Mouse (Mus musculus) midbrain, embryonic 16.5 days (tissue): ENCODE measurements around the gene Tank. TPM values are rescaled to one million over a fixed set of nuclear protein-coding genes. Genes with fewer than 3 reads are reported as not detected.

ENCODE experiments used
- ATAC-seq: fragments of 200-750 bp; cut with Nextera tagmentation; 2 replicates; pipeline ENCODE4 v1.8.0; 2017; ENCODE audit warnings: moderate TSS enrichment
- H3K27ac ChIP-seq: fragments of 300-500 bp; sonication (generic); 2 replicates; pipeline ENCODE4 v1.5.1; 2014; ENCODE audit warnings: mild to moderate bottlenecking, low read length, mixed read lengths
- H3K27me3 ChIP-seq: fragments of 300-500 bp; sonication (generic); 2 replicates; pipeline ENCODE4 v1.6.1; 2014; ENCODE audit warnings: low read depth, low read length, mixed read lengths; ENCODE audit not compliant: control insufficient read depth, insufficient read depth
- H3K36me3 ChIP-seq: fragments of 300-500 bp; sonication (generic); 2 replicates; pipeline ENCODE4 v1.6.1; 2014; ENCODE audit warnings: mild to moderate bottlenecking, low read length, moderate library complexity, mixed read lengths; ENCODE audit not compliant: control insufficient read depth, insufficient read depth
- H3K4me1 ChIP-seq: fragments of 300-500 bp; sonication (generic); 2 replicates; pipeline ENCODE4 v1.6.1; 2014; ENCODE audit warnings: mild to moderate bottlenecking, low read length, mixed read lengths; ENCODE audit not compliant: control insufficient read depth, insufficient read depth
- H3K4me2 ChIP-seq: fragments of 300-500 bp; sonication (generic); 2 replicates; pipeline ENCODE4 v1.6.1; 2014; ENCODE audit warnings: mild to moderate bottlenecking, low read length, mixed read lengths
- H3K4me3 ChIP-seq: fragments of 300-500 bp; sonication (generic); 2 replicates; pipeline ENCODE4 v1.5.1; 2014; ENCODE audit warnings: low read depth, mild to moderate bottlenecking, low read length, moderate library complexity, mixed read lengths
- H3K9ac ChIP-seq: fragments of 300-500 bp; sonication (generic); 2 replicates; pipeline ENCODE4 v1.6.1; 2014; ENCODE audit warnings: low read depth, low read length, mixed read lengths
- H3K9me3 ChIP-seq: fragments of 300-500 bp; sonication (generic); replicated peaks from 2 replicates; pipeline ENCODE4 v1.6.1; 2014; ENCODE audit warnings: mild to moderate bottlenecking, low read length, mixed read lengths; ENCODE audit not compliant: control insufficient read depth, poor library complexity, severe bottlenecking
- WGBS: fragments of 180-500 bp; shearing (Covaris S2); extraction: QIAGEN DNeasy Blood & Tissue Kit; methylation state at CpG from one replicate; pipeline ENCODE4 v1.1.7; 2014; 5-methylcytosine and 5-hydroxymethylcytosine counted together
- polyA plus RNA-seq: library from polyadenylated mRNA; unstranded; fragments of >200 nt; fragmentation: Nextera tagmentation; extraction: Ambion mirVana; gene quantifications from 2 replicates; pipeline ENCODE4 v1.2.1, GENCODE M21; 2015

The Tank gene
- polyA plus RNA-seq, 1 experiment from 2014 or later: 34.8 TPM

GRCm38 (mm10) chr2:61576497-61576896 is 1.9 kb upstream of the Tank start:
- ATAC-seq: no peak
- H3K4me1 ChIP-seq: no peaks in the 10 kb centered on the region
- H3K4me2 ChIP-seq: no peak overlapping the region
- no peak overlapping the region for H3K27ac ChIP-seq
- 92% methylated on average over 3 of the region's 3 CpGs for WGBS
- no peaks in the 10 kb centered on the region for H3K9me3 ChIP-seq
- H3K27me3 ChIP-seq: no peaks in the 10 kb centered on the region
- no peaks in the 10 kb centered on the region for H3K36me3 ChIP-seq
- H3K4me3 ChIP-seq: no peak overlapping the region
- no peak overlapping the region for H3K9ac ChIP-seq

- no peaks in the 10 kb centered on the region for H3K36me3 ChIP-seq
- no peak overlapping the region for H3K27ac ChIP-seq
- H3K9ac ChIP-seq: no peak overlapping the region
- H3K4me1 ChIP-seq: no peaks in the 10 kb centered on the region
- no peak overlapping the region for H3K4me3 ChIP-seq
- 87% methylated on average over 17 of the region's 17 CpGs for WGBS
- no peaks in the 10 kb centered on the region for H3K27me3 ChIP-seq
- no peak overlapping the region for H3K4me2 ChIP-seq
- no peak for ATAC-seq
- no peaks in the 10 kb centered on the region for H3K9me3 ChIP-seq
Measured at GRCm38 (mm10) chr2:61576928-61577695, 1.3 kb upstream of the Tank start.

- no peak overlapping the region for H3K4me3 ChIP-seq
- ATAC-seq: no peak
- H3K27me3 ChIP-seq: no peaks in the 10 kb centered on the region
- H3K4me2 ChIP-seq: no peak overlapping the region
- no peaks in the 10 kb centered on the region for H3K9me3 ChIP-seq
- no peaks in the 10 kb centered on the region for H3K36me3 ChIP-seq
- 71% methylated on average over 7 of the region's 7 CpGs for WGBS
- H3K27ac ChIP-seq: no peak overlapping the region
- H3K4me1 ChIP-seq: no peaks in the 10 kb centered on the region
- H3K9ac ChIP-seq: no peak overlapping the region
Measured at GRCm38 (mm10) chr2:61577696-61578062, 706 bp upstream of the Tank start.

- 77% methylated on average over 3 of the region's 3 CpGs for WGBS
- no peaks in the 10 kb centered on the region for H3K36me3 ChIP-seq
- no peak for ATAC-seq
Measured at GRCm38 (mm10) chr2:61579501-61579990, 1.2 kb downstream of the Tank start.

GRCm38 (mm10) chr2:61580091-61580490 is 1.7 kb downstream of the Tank start:
- ATAC-seq: no peak
- H3K4me1 ChIP-seq: no peaks in the 10 kb centered on the region
- H3K9ac ChIP-seq: no peak overlapping the region
- H3K27me3 ChIP-seq: no peaks in the 10 kb centered on the region
- H3K36me3 ChIP-seq: no peaks in the 10 kb centered on the region
- H3K9me3 ChIP-seq: no peaks in the 10 kb centered on the region
- H3K27ac ChIP-seq: no peak overlapping the region
- WGBS: 90% methylated on average over 3 of the region's 3 CpGs
- no peak overlapping the region for H3K4me3 ChIP-seq
- H3K4me2 ChIP-seq: no peak overlapping the region

More at GRCm38 (mm10) chr2:61579501-61579990, 1.2 kb downstream of the Tank start:
- H3K4me1 ChIP-seq: no peaks in the 10 kb centered on the region
- H3K27ac ChIP-seq: no peak overlapping the region
- H3K4me2 ChIP-seq: no peak overlapping the region
- no peak overlapping the region for H3K9ac ChIP-seq
- H3K27me3 ChIP-seq: no peaks in the 10 kb centered on the region
- H3K9me3 ChIP-seq: no peaks in the 10 kb centered on the region
- H3K4me3 ChIP-seq: no peak overlapping the region

GRCm38 (mm10) chr2:61580555-61581080 is 2.2 kb downstream of the Tank start:
- H3K4me2 ChIP-seq: no peak overlapping the region

GRCm38 (mm10) chr2:61582578-61583315 is 4.4 kb downstream of the Tank start:
- no peak overlapping the region for H3K9ac ChIP-seq
- H3K4me3 ChIP-seq: no peak overlapping the region
- no peaks in the 10 kb centered on the region for H3K4me1 ChIP-seq
- no peak overlapping the region for H3K4me2 ChIP-seq
- 88% methylated on average over 5 of the region's 5 CpGs for WGBS
- no peak for ATAC-seq
- H3K36me3 ChIP-seq: no peaks in the 10 kb centered on the region
- no peak overlapping the region for H3K27ac ChIP-seq
- no peaks in the 10 kb centered on the region for H3K27me3 ChIP-seq
- H3K9me3 ChIP-seq: 0 out of 2 replicates have a peak, but pooled peaks cover 3% of the 10 kb centered on the region

More at GRCm38 (mm10) chr2:61580555-61581080, 2.2 kb downstream of the Tank start:
- Histone ChIP-seq H3K9me3 (no peaks in the 10 kb centered on the region), H3K4me1 (no peaks in the 10 kb centered on the region), H3K36me3 (no peaks in the 10 kb centered on the region), H3K9ac (no peak overlapping the region), H3K27me3 (no peaks in the 10 kb centered on the region), H3K27ac (no peak overlapping the region), H3K4me3 (no peak overlapping the region)
- 78% methylated on average over 10 of the region's 10 CpGs for WGBS
- ATAC-seq: no peak

GRCm38 (mm10) chr2:61585447-61585846 is 7.1 kb downstream of the Tank start:
- no peak overlapping the region for H3K4me3 ChIP-seq
- ATAC-seq: no peak
- no peaks in the 10 kb centered on the region for H3K4me1 ChIP-seq
- no peak overlapping the region for H3K4me2 ChIP-seq
- no peak overlapping the region for H3K9ac ChIP-seq
- WGBS: 77% methylated on average over 1 of the region's 1 CpGs
- no peaks in the 10 kb centered on the region for H3K27me3 ChIP-seq
- no peak overlapping the region for H3K27ac ChIP-seq
- H3K36me3 ChIP-seq: no peaks in the 10 kb centered on the region
- H3K9me3 ChIP-seq: 0 out of 2 replicates have a peak, but pooled peaks cover 3% of the 10 kb centered on the region

- Histone ChIP-seq H3K27me3 (no peaks in the 10 kb centered on the region), H3K9ac (no peak overlapping the region), H3K4me2 (no peak overlapping the region), H3K27ac (no peak overlapping the region), H3K36me3 (no peaks in the 10 kb centered on the region), H3K4me1 (no peaks in the 10 kb centered on the region), H3K4me3 (no peak overlapping the region), H3K9me3 (0 out of 2 replicates have a peak, but pooled peaks cover 3% of the 10 kb centered on the region)
- WGBS: 93% methylated on average over 3 of the region's 3 CpGs
- ATAC-seq: no peak
Measured at GRCm38 (mm10) chr2:61586166-61586565, 7.8 kb downstream of the Tank start.
